Mouse (Mus musculus) 3134 (cell line): ENCODE data around the gene Rap1gap.

Experiments
- DNase-seq: peaks from one replicate; pipeline ENCODE4 v3.0.0-alpha.2; 2011; ENCODE audit warnings: low spot score; ENCODE audit not compliant: insufficient read length; ENCODE audit errors: extremely low read depth

The Rap1gap gene

GRCm38 (mm10) chr4:137661078-137661450, 3.5 kb upstream of the Rap1gap start:
- no peak for DNase-seq

GRCm38 (mm10) chr4:137661547-137661946, 3.0 kb upstream of the Rap1gap start:
- no peak for DNase-seq

- no peak for DNase-seq
Observed at GRCm38 (mm10) chr4:137663491-137663890, 1.0 kb upstream of the Rap1gap start.

- DNase-seq: no peak
Observed at GRCm38 (mm10) chr4:137664980-137665675, 602 bp downstream of the Rap1gap start.

GRCm38 (mm10) chr4:137665791-137666190, 1.3 kb downstream of the Rap1gap start:
- no peak for DNase-seq

GRCm38 (mm10) chr4:137666283-137666957, 1.9 kb downstream of the Rap1gap start:
- DNase-seq: no peak

GRCm38 (mm10) chr4:137666958-137667345, 2.4 kb downstream of the Rap1gap start:
- DNase-seq: no peak

GRCm38 (mm10) chr4:137667747-137668146, 3.2 kb downstream of the Rap1gap start:
- DNase-seq: no peak

- no peak for DNase-seq
Observed at GRCm38 (mm10) chr4:137671711-137672500, 7.4 kb downstream of the Rap1gap start.

- DNase-seq: no peak
Observed at GRCm38 (mm10) chr4:137675566-137675965, 11.0 kb downstream of the Rap1gap start.

- DNase-seq: no peak
Observed at GRCm38 (mm10) chr4:137676057-137676456, 11.5 kb downstream of the Rap1gap start.

GRCm38 (mm10) chr4:137676700-137677484, 12.4 kb downstream of the Rap1gap start:
- DNase-seq: no peak

GRCm38 (mm10) chr4:137677906-137678305, 13.4 kb downstream of the Rap1gap start:
- DNase-seq: no peak

- no peak for DNase-seq
Observed at GRCm38 (mm10) chr4:137678568-137678967, 14.0 kb downstream of the Rap1gap start.

GRCm38 (mm10) chr4:137679979-137680550, 15.5 kb downstream of the Rap1gap start:
- DNase-seq: no peak

- DNase-seq: no peak
Observed at GRCm38 (mm10) chr4:137680721-137681120, 16.2 kb downstream of the Rap1gap start.

- no peak for DNase-seq
Observed at GRCm38 (mm10) chr4:137681408-137682104, 17.0 kb downstream of the Rap1gap start.

- no peak for DNase-seq
Observed at GRCm38 (mm10) chr4:137682961-137683453, 18.5 kb downstream of the Rap1gap start.

- DNase-seq: no peak
Observed at GRCm38 (mm10) chr4:137684830-137685343, 20.4 kb downstream of the Rap1gap start.
